Mouse (Mus musculus) limb, embryonic 15.5 days (tissue): Measurements from ENCODE around the gene Bach1. TPM values are rescaled to one million over a fixed set of nuclear protein-coding genes. Genes with fewer than 3 reads are reported as not detected.

ENCODE experiments used
- ATAC-seq: fragments of 200-750 bp; cut with Nextera tagmentation; 2 replicates; pipeline ENCODE4 v1.8.0; 2017; ENCODE audit warnings: low read depth, moderate TSS enrichment; ENCODE audit not compliant: insufficient number of reproducible peaks, low FRiP score, low TSS enrichment
- H3K27ac ChIP-seq: fragments of 300-500 bp; sonication (generic); 2 replicates; pipeline ENCODE4 v1.5.1; 2015; ENCODE audit warnings: moderate library complexity, mild to moderate bottlenecking, inconsistent platforms
- H3K27me3 ChIP-seq: fragments of 300-500 bp; sonication (generic); 2 replicates; pipeline ENCODE4 v1.6.1; 2015; ENCODE audit warnings: inconsistent platforms
- H3K36me3 ChIP-seq: fragments of 300-500 bp; sonication (generic); 2 replicates; pipeline ENCODE4 v1.6.1; 2015; ENCODE audit warnings: inconsistent platforms
- H3K4me1 ChIP-seq: fragments of 300-500 bp; sonication (generic); 2 replicates; pipeline ENCODE4 v1.6.1; 2015; ENCODE audit warnings: inconsistent platforms
- H3K4me2 ChIP-seq: fragments of 300-500 bp; sonication (generic); 2 replicates; pipeline ENCODE4 v1.6.1; 2015; ENCODE audit warnings: mild to moderate bottlenecking, inconsistent platforms
- H3K4me3 ChIP-seq: fragments of 300-500 bp; sonication (generic); 2 replicates; pipeline ENCODE4 v1.5.1; 2015; ENCODE audit warnings: mild to moderate bottlenecking, inconsistent platforms
- H3K9ac ChIP-seq: fragments of 300-500 bp; sonication (generic); 2 replicates; pipeline ENCODE4 v1.6.1; 2015; ENCODE audit warnings: inconsistent platforms
- H3K9me3 ChIP-seq: fragments of 300-500 bp; sonication (generic); 2 replicates; pipeline ENCODE4 v1.6.1; 2016; ENCODE audit warnings: inconsistent platforms
- WGBS: fragments of 180-500 bp; shearing (Covaris S2); methylation state at CpG from one replicate; pipeline ENCODE4 v1.1.7; 2015; 5-methylcytosine and 5-hydroxymethylcytosine counted together
- polyA plus RNA-seq: library from polyadenylated mRNA; unstranded; fragments of >200 nt; fragmentation: Nextera tagmentation; extraction: Ambion mirVana; gene quantifications from 2 replicates; pipeline ENCODE4 v1.2.1, GENCODE M21; 2015

Gene Bach1
- polyA plus RNA-seq, 1 experiment from 2014 or later: 15.6 TPM

GRCm38 (mm10) chr16:87727918-87728317 lies 29.2 kb downstream of the Bach1 start:
- no peak for ATAC-seq
- no peaks in the 10 kb centered on the region for H3K27me3 ChIP-seq
- H3K4me3 ChIP-seq: no peak overlapping the region
- 82% methylated on average over 14 of the region's 14 CpGs for WGBS
- H3K36me3 ChIP-seq: peaks cover 49% of the 10 kb centered on the region
- no peaks in the 10 kb centered on the region for H3K9me3 ChIP-seq
- no peak overlapping the region for H3K9ac ChIP-seq
- no peaks in the 10 kb centered on the region for H3K4me1 ChIP-seq
- H3K4me2 ChIP-seq: no peak overlapping the region
- H3K27ac ChIP-seq: no peak overlapping the region

GRCm38 (mm10) chr16:87728703-87729102 lies 30.0 kb downstream of the Bach1 start:
- ATAC-seq: no peak
- H3K36me3 ChIP-seq: peaks cover 42% of the 10 kb centered on the region

GRCm38 (mm10) chr16:87729469-87729868 lies 30.7 kb downstream of the Bach1 start:
- Histone ChIP-seq H3K36me3 (peaks cover 40% of the 10 kb centered on the region), H3K9ac (no peak overlapping the region), H3K27me3 (no peaks in the 10 kb centered on the region), H3K4me3 (no peak overlapping the region), H3K4me1 (no peaks in the 10 kb centered on the region), H3K4me2 (no peak overlapping the region), H3K27ac (no peak overlapping the region), H3K9me3 (no peaks in the 10 kb centered on the region)
- no peak for ATAC-seq
- 88% methylated on average over 20 of the region's 20 CpGs for WGBS

More at GRCm38 (mm10) chr16:87728703-87729102, 30.0 kb downstream of the Bach1 start:
- Histone ChIP-seq H3K27me3 (no peaks in the 10 kb centered on the region), H3K9ac (no peak overlapping the region), H3K4me1 (no peaks in the 10 kb centered on the region), H3K27ac (no peak overlapping the region), H3K9me3 (no peaks in the 10 kb centered on the region), H3K4me2 (no peak overlapping the region), H3K4me3 (no peak overlapping the region)
- 83% methylated on average over 8 of the region's 8 CpGs for WGBS

GRCm38 (mm10) chr16:87734868-87735381 lies 36.2 kb downstream of the Bach1 start:
- 79% methylated on average over 4 of the region's 4 CpGs for WGBS
- no peak for ATAC-seq
- Histone ChIP-seq H3K9me3 (no peaks in the 10 kb centered on the region), H3K4me3 (no peak overlapping the region), H3K27ac (no peak overlapping the region), H3K4me1 (0 out of 2 replicates have a peak, but pooled peaks cover 5% of the 10 kb centered on the region), H3K9ac (no peak overlapping the region), H3K27me3 (no peaks in the 10 kb centered on the region), H3K36me3 (peaks cover 14% of the 10 kb centered on the region), H3K4me2 (no peak overlapping the region)

- no peaks in the 10 kb centered on the region for H3K9me3 ChIP-seq
- H3K36me3 ChIP-seq: 0 out of 2 replicates have a peak, but pooled peaks cover 2% of the 10 kb centered on the region
- H3K27ac ChIP-seq: no peak overlapping the region
- 0 out of 2 replicates have a peak, but pooled peaks cover 5% of the 10 kb centered on the region for H3K4me1 ChIP-seq
- no peaks in the 10 kb centered on the region for H3K27me3 ChIP-seq
- H3K4me2 ChIP-seq: no peak overlapping the region
- no peak overlapping the region for H3K9ac ChIP-seq
- no peak overlapping the region for H3K4me3 ChIP-seq
- ATAC-seq: no peak
- 68% methylated on average over 11 of the region's 11 CpGs for WGBS
Observed at GRCm38 (mm10) chr16:87736106-87736505, 37.4 kb downstream of the Bach1 start.

- Histone ChIP-seq H3K4me2 (no peak overlapping the region), H3K36me3 (no peaks in the 10 kb centered on the region), H3K4me3 (no peak overlapping the region), H3K4me1 (0 out of 2 replicates have a peak, but pooled peaks cover 5% of the 10 kb centered on the region), H3K9me3 (no peaks in the 10 kb centered on the region), H3K9ac (no peak overlapping the region), H3K27ac (no peak overlapping the region), H3K27me3 (no peaks in the 10 kb centered on the region)
- ATAC-seq: no peak
- WGBS: 36% methylated on average over 8 of the region's 8 CpGs
Observed at GRCm38 (mm10) chr16:87737296-87737695, 38.6 kb downstream of the Bach1 start.

- 0 out of 2 replicates have a peak, but pooled peaks cover 5% of the 10 kb centered on the region for H3K4me1 ChIP-seq
- ATAC-seq: no peak
- no peaks in the 10 kb centered on the region for H3K36me3 ChIP-seq
- no peak overlapping the region for H3K4me3 ChIP-seq
- H3K4me2 ChIP-seq: 0 out of 2 replicates have a peak overlapping the region, but pooled peaks have one; percentile 4
- no peak overlapping the region for H3K27ac ChIP-seq
- no peaks in the 10 kb centered on the region for H3K9me3 ChIP-seq
- no peaks in the 10 kb centered on the region for H3K27me3 ChIP-seq
- no peak overlapping the region for H3K9ac ChIP-seq
- 70% methylated on average over 21 of the region's 21 CpGs for WGBS
Observed at GRCm38 (mm10) chr16:87737842-87738639, 39.3 kb downstream of the Bach1 start.

- H3K4me1 ChIP-seq: 0 out of 2 replicates have a peak, but pooled peaks cover 5% of the 10 kb centered on the region
- WGBS: 84% methylated on average over 9 of the region's 9 CpGs
- H3K4me2 ChIP-seq: no peak overlapping the region
- H3K4me3 ChIP-seq: no peak overlapping the region
- no peak for ATAC-seq
- H3K9ac ChIP-seq: no peak overlapping the region
- no peaks in the 10 kb centered on the region for H3K9me3 ChIP-seq
- H3K36me3 ChIP-seq: no peaks in the 10 kb centered on the region
- no peak overlapping the region for H3K27ac ChIP-seq
- H3K27me3 ChIP-seq: no peaks in the 10 kb centered on the region
Observed at GRCm38 (mm10) chr16:87741034-87741715, 42.4 kb downstream of the Bach1 start.

GRCm38 (mm10) chr16:87743661-87744060 lies 44.9 kb downstream of the Bach1 start:
- Histone ChIP-seq H3K4me2 (no peak overlapping the region), H3K4me3 (no peak overlapping the region), H3K9me3 (no peaks in the 10 kb centered on the region), H3K4me1 (no peaks in the 10 kb centered on the region), H3K9ac (no peak overlapping the region), H3K27me3 (no peaks in the 10 kb centered on the region), H3K36me3 (no peaks in the 10 kb centered on the region), H3K27ac (no peak overlapping the region)
- no peak for ATAC-seq
- 81% methylated on average over 3 of the region's 3 CpGs for WGBS

GRCm38 (mm10) chr16:87744338-87744737 lies 45.6 kb downstream of the Bach1 start:
- Histone ChIP-seq H3K9me3 (no peaks in the 10 kb centered on the region), H3K9ac (no peak overlapping the region), H3K4me3 (no peak overlapping the region), H3K4me2 (no peak overlapping the region), H3K27ac (no peak overlapping the region), H3K27me3 (no peaks in the 10 kb centered on the region), H3K36me3 (no peaks in the 10 kb centered on the region), H3K4me1 (no peaks in the 10 kb centered on the region)
- WGBS: 81% methylated on average over 2 of the region's 2 CpGs
- ATAC-seq: no peak

- ATAC-seq: no peak
- H3K9me3 ChIP-seq: no peaks in the 10 kb centered on the region
- no peaks in the 10 kb centered on the region for H3K4me1 ChIP-seq
- no peak overlapping the region for H3K27ac ChIP-seq
- H3K36me3 ChIP-seq: no peaks in the 10 kb centered on the region
- H3K27me3 ChIP-seq: no peaks in the 10 kb centered on the region
- 56% methylated on average over 8 of the region's 8 CpGs for WGBS
- H3K4me2 ChIP-seq: no peak overlapping the region
- H3K9ac ChIP-seq: no peak overlapping the region
- no peak overlapping the region for H3K4me3 ChIP-seq
Observed at GRCm38 (mm10) chr16:87745192-87745945, 46.6 kb downstream of the Bach1 start.
